Mouse (Mus musculus) CH12.LX (cell line): ENCODE data around the gene Parp3.

Experiments used
- BHLHE40 ChIP-seq: IDR thresholded peaks from 2 replicates; pipeline ENCODE4 v1.6.1; 2011; ENCODE audit warnings: mild to moderate bottlenecking, low read depth, low read length, improper control_type of control experiment
- CTCF ChIP-seq, 2 experiments: IDR thresholded peaks in 1 of 2; conservative IDR thresholded peaks in 1 of 2; 2 replicates each; pipeline ENCODE4 v1.5.1; 2011 to 2012; ENCODE audit warnings: low read depth in 2 of 2, low read length in 2 of 2, improper control_type of control experiment in 1 of 2, inconsistent platforms in 1 of 2, mild to moderate bottlenecking in 1 of 2, moderate library complexity in 1 of 2
- E2F4 ChIP-seq: IDR thresholded peaks from 2 replicates; pipeline ENCODE4 v1.6.1; 2011; ENCODE audit warnings: low read depth, low read length, improper control_type of control experiment; ENCODE audit not compliant: insufficient replicate concordance
- ELF1 ChIP-seq: IDR thresholded peaks from 2 replicates; pipeline ENCODE4 v1.6.1; 2014; ENCODE audit warnings: low read depth, mild to moderate bottlenecking, inconsistent platforms, low read length, improper control_type of control experiment
- EP300 ChIP-seq: IDR thresholded peaks from 2 replicates; pipeline ENCODE4 v1.6.1; 2011; ENCODE audit warnings: low read length, improper control_type of control experiment
- HCFC1 ChIP-seq: IDR thresholded peaks from 2 replicates; pipeline ENCODE4 v1.6.1; 2012; ENCODE audit warnings: low read depth, mild to moderate bottlenecking, inconsistent platforms, low read length, improper control_type of control experiment
- POLR2A ChIP-seq: IDR thresholded peaks from 2 replicates; pipeline ENCODE4 v1.6.1; 2011; ENCODE audit warnings: low read depth, mild to moderate bottlenecking, improper control_type of control experiment, low read length
- SIN3A ChIP-seq: IDR thresholded peaks from 2 replicates; pipeline ENCODE4 v1.6.1; 2012; ENCODE audit warnings: low read length, improper control_type of control experiment, inconsistent platforms
- USF1 ChIP-seq: IDR thresholded peaks from 2 replicates; pipeline ENCODE4 v1.6.1; 2014; ENCODE audit warnings: low read depth, mild to moderate bottlenecking, inconsistent platforms, low read length, improper control_type of control experiment
- ZNF384 ChIP-seq: IDR thresholded peaks from 2 replicates; pipeline ENCODE4 v1.6.1; 2012; ENCODE audit warnings: low read depth, low read length, improper control_type of control experiment, inconsistent platforms

GRCm38 (mm10) chr9:106485076-106485475 lies 8.3 kb upstream of the Parp3 start:
- no peak for TF ChIP-seq POLR2A
- TF ChIP-seq BHLHE40 = no peak
- TF ChIP-seq CTCF (conservative IDR thresholded peaks at IDR 0.05 in 1 of 2, IDR thresholded peaks at IDR 0.05 in 1 of 2; ENCODE audit: low read depth in 2 of 2, low read length in 2 of 2) = no peak
- no peak for TF ChIP-seq ZNF384
- no peak for TF ChIP-seq ELF1
- no peak for TF ChIP-seq E2F4
- TF ChIP-seq EP300 = no peak
- TF ChIP-seq USF1 = no peak
- no peak for TF ChIP-seq HCFC1
- no peak for TF ChIP-seq SIN3A
